Mouse (Mus musculus) forebrain, embryonic 14.5 days (tissue): Measurements from ENCODE around the gene Chaf1a. TPM values are rescaled to one million over a fixed set of nuclear protein-coding genes. Genes with fewer than 3 reads are reported as not detected.

Experiments
- ATAC-seq: fragments of 200-750 bp; cut with Nextera tagmentation; 2 replicates; pipeline ENCODE4 v1.8.0; 2017; ENCODE audit warnings: mild to moderate bottlenecking, moderate library complexity
- DNase-seq: peaks from one replicate; pipeline ENCODE4 v3.0.0-alpha.2; 2015; ENCODE audit warnings: low spot score
- H3K27ac ChIP-seq: fragments of 300-500 bp; sonication (generic); 2 replicates; pipeline ENCODE4 v1.5.1; 2014; ENCODE audit warnings: low read depth, mild to moderate bottlenecking, control low read depth, low read length, moderate library complexity
- H3K27me3 ChIP-seq: fragments of 300-500 bp; sonication (generic); replicated peaks from 2 replicates; pipeline ENCODE4 v1.6.1; 2014; ENCODE audit warnings: low read length, control low read depth, mixed read lengths; ENCODE audit not compliant: control insufficient read depth, insufficient read depth
- H3K36me3 ChIP-seq: fragments of 300-500 bp; sonication (generic); 2 replicates; pipeline ENCODE4 v1.6.1; 2014; ENCODE audit warnings: low read length, control low read depth; ENCODE audit not compliant: control insufficient read depth, insufficient read depth
- H3K4me1 ChIP-seq: fragments of 300-500 bp; sonication (generic); 2 replicates; pipeline ENCODE4 v1.6.1; 2014; ENCODE audit warnings: antibody characterized with exemption, low read length, control low read depth; ENCODE audit not compliant: control insufficient read depth, insufficient read depth
- H3K4me2 ChIP-seq: fragments of 300-500 bp; sonication (generic); 2 replicates; pipeline ENCODE4 v1.6.1; 2014; ENCODE audit warnings: mild to moderate bottlenecking, control low read depth, low read length
- H3K4me3 ChIP-seq: fragments of 300-500 bp; sonication (generic); 2 replicates; pipeline ENCODE4 v1.5.1; 2014; ENCODE audit warnings: low read depth, low read length, control low read depth
- H3K9ac ChIP-seq: fragments of 300-500 bp; sonication (generic); 2 replicates; pipeline ENCODE4 v1.6.1; 2014; ENCODE audit warnings: mild to moderate bottlenecking, low read length, control low read depth, moderate library complexity
- H3K9me3 ChIP-seq: fragments of 300-500 bp; sonication (generic); replicated peaks from 2 replicates; pipeline ENCODE4 v1.6.1; 2016; ENCODE audit warnings: low read length, control low read depth, mixed read lengths; ENCODE audit not compliant: control insufficient read depth
- WGBS: fragments of 180-500 bp; shearing (Covaris S2); extraction: QIAGEN DNeasy Blood & Tissue Kit; methylation state at CpG from one replicate; pipeline ENCODE4 v1.1.7; 2014; 5-methylcytosine and 5-hydroxymethylcytosine counted together
- polyA plus RNA-seq: library from polyadenylated mRNA; unstranded; fragments of >200 nt; fragmentation: Nextera tagmentation; extraction: Ambion mirVana; gene quantifications from 2 replicates; pipeline ENCODE4 v1.2.1, GENCODE M21; 2014

Gene Chaf1a
- polyA plus RNA-seq, 1 experiment from 2014 or later: 6.9 TPM

- Histone ChIP-seq H3K4me1 (no peaks in the 10 kb centered on the region), H3K27me3 (no peaks in the 10 kb centered on the region), H3K4me2 (no peak overlapping the region), H3K36me3 (peaks cover 23% of the 10 kb centered on the region), H3K9ac (no peak overlapping the region), H3K27ac (no peak overlapping the region), H3K4me3 (no peak overlapping the region), H3K9me3 (no peaks in the 10 kb centered on the region)
- no peak for DNase-seq
- WGBS: 92% methylated on average over 5 of the region's 5 CpGs
- ATAC-seq: no peak
Observed at GRCm38 (mm10) chr17:56023386-56023785, 16.9 kb upstream of the Chaf1a start.

- Histone ChIP-seq H3K9ac (no peak overlapping the region), H3K36me3 (peaks cover 24% of the 10 kb centered on the region), H3K4me2 (no peak overlapping the region), H3K27ac (no peak overlapping the region), H3K4me1 (no peaks in the 10 kb centered on the region), H3K27me3 (no peaks in the 10 kb centered on the region), H3K9me3 (no peaks in the 10 kb centered on the region), H3K4me3 (no peak overlapping the region)
- 78% methylated on average over 2 of the region's 2 CpGs for WGBS
- ATAC-seq (no peak), DNase-seq (no peak)
Observed at GRCm38 (mm10) chr17:56024476-56024875, 15.8 kb upstream of the Chaf1a start.

- Histone ChIP-seq H3K27ac (no peak overlapping the region), H3K4me3 (no peak overlapping the region), H3K4me2 (no peak overlapping the region), H3K36me3 (peaks cover 22% of the 10 kb centered on the region), H3K4me1 (no peaks in the 10 kb centered on the region), H3K9ac (no peak overlapping the region), H3K9me3 (no peaks in the 10 kb centered on the region), H3K27me3 (no peaks in the 10 kb centered on the region)
- DNase-seq (no peak), ATAC-seq (no peak)
- 80% methylated on average over 5 of the region's 5 CpGs for WGBS
Observed at GRCm38 (mm10) chr17:56024931-56025330, 15.3 kb upstream of the Chaf1a start.

GRCm38 (mm10) chr17:56026303-56026702, 13.9 kb upstream of the Chaf1a start:
- no peak overlapping the region for H3K27ac ChIP-seq
- no peaks in the 10 kb centered on the region for H3K27me3 ChIP-seq
- DNase-seq (no peak), ATAC-seq (no peak)
- no peaks in the 10 kb centered on the region for H3K4me1 ChIP-seq
- no peak overlapping the region for H3K9ac ChIP-seq
- no peaks in the 10 kb centered on the region for H3K9me3 ChIP-seq
- H3K4me2 ChIP-seq: no peak overlapping the region
- H3K4me3 ChIP-seq: no peak overlapping the region
- H3K36me3 ChIP-seq: peaks cover 25% of the 10 kb centered on the region
- 100% methylated on average over 1 of the region's 1 CpGs for WGBS

GRCm38 (mm10) chr17:56026881-56027280, 13.4 kb upstream of the Chaf1a start:
- Histone ChIP-seq H3K27ac (no peak overlapping the region), H3K4me2 (no peak overlapping the region), H3K9me3 (no peaks in the 10 kb centered on the region), H3K9ac (no peak overlapping the region), H3K27me3 (no peaks in the 10 kb centered on the region), H3K4me3 (no peak overlapping the region), H3K4me1 (no peaks in the 10 kb centered on the region), H3K36me3 (peaks cover 25% of the 10 kb centered on the region)
- no peak for ATAC-seq
- no peak for DNase-seq
- WGBS: 87% methylated on average over 1 of the region's 1 CpGs

- ATAC-seq: no peak
- H3K27ac ChIP-seq: no peak overlapping the region
- DNase-seq: no peak
- no peak overlapping the region for H3K9ac ChIP-seq
- no peaks in the 10 kb centered on the region for H3K27me3 ChIP-seq
- H3K4me1 ChIP-seq: no peaks in the 10 kb centered on the region
- 92% methylated on average over 5 of the region's 5 CpGs for WGBS
- H3K9me3 ChIP-seq: no peaks in the 10 kb centered on the region
- H3K4me2 ChIP-seq: no peak overlapping the region
- H3K36me3 ChIP-seq: peaks cover 25% of the 10 kb centered on the region
- no peak overlapping the region for H3K4me3 ChIP-seq
Observed at GRCm38 (mm10) chr17:56027801-56028441, 12.3 kb upstream of the Chaf1a start.

- no peak overlapping the region for H3K4me3 ChIP-seq
- 92% methylated on average over 9 of the region's 9 CpGs for WGBS
- H3K9me3 ChIP-seq: no peaks in the 10 kb centered on the region
- H3K9ac ChIP-seq: no peak overlapping the region
- ATAC-seq: no peak
- no peak overlapping the region for H3K27ac ChIP-seq
- H3K36me3 ChIP-seq: peaks cover 42% of the 10 kb centered on the region
- H3K4me1 ChIP-seq: peaks cover 4% of the 10 kb centered on the region; the same call in 1 of the 2 replicates
- H3K4me2 ChIP-seq: no peak overlapping the region
- DNase-seq: no peak
- H3K27me3 ChIP-seq: no peaks in the 10 kb centered on the region
Observed at GRCm38 (mm10) chr17:56030238-56030870, 9.9 kb upstream of the Chaf1a start.

- H3K27ac ChIP-seq: no peak overlapping the region
- 77% methylated on average over 5 of the region's 5 CpGs for WGBS
- H3K9me3 ChIP-seq: no peaks in the 10 kb centered on the region
- no peak for ATAC-seq
- H3K4me2 ChIP-seq: no peak overlapping the region
- H3K36me3 ChIP-seq: peaks cover 42% of the 10 kb centered on the region
- no peak for DNase-seq
- H3K4me3 ChIP-seq: no peak overlapping the region
- no peaks in the 10 kb centered on the region for H3K27me3 ChIP-seq
- no peak overlapping the region for H3K9ac ChIP-seq
- H3K4me1 ChIP-seq: peaks cover 8% of the 10 kb centered on the region; the same call in 1 of the 2 replicates
Observed at GRCm38 (mm10) chr17:56030919-56031318, 9.3 kb upstream of the Chaf1a start.

GRCm38 (mm10) chr17:56031431-56031830, 8.8 kb upstream of the Chaf1a start:
- Histone ChIP-seq H3K36me3 (peaks cover 42% of the 10 kb centered on the region), H3K4me3 (no peak overlapping the region), H3K9ac (no peak overlapping the region), H3K4me2 (no peak overlapping the region), H3K9me3 (no peaks in the 10 kb centered on the region), H3K4me1 (peaks cover 8% of the 10 kb centered on the region; the same call in 1 of the 2 replicates), H3K27ac (no peak overlapping the region), H3K27me3 (no peaks in the 10 kb centered on the region)
- DNase-seq (no peak), ATAC-seq (no peak)
- WGBS: 95% methylated on average over 7 of the region's 7 CpGs
